Mouse (Mus musculus) CD8-positive naive resting alpha-beta T cell, adult 2 months (primary cell): ENCODE measurements around the gene Pten.
"Not testable (repeated sequence)": the region's sequence is repeated elsewhere in the genome, so short reads cannot be mapped to it uniquely, and the experiment has no call there.

ENCODE experiments used
- DNase-seq, 2 experiments: peaks; one replicate each; pipeline ENCODE4 v3.0.0; 2022; ENCODE audit warnings: low read depth in 2 of 2, low spot score in 2 of 2

Gene Pten

DNA sequence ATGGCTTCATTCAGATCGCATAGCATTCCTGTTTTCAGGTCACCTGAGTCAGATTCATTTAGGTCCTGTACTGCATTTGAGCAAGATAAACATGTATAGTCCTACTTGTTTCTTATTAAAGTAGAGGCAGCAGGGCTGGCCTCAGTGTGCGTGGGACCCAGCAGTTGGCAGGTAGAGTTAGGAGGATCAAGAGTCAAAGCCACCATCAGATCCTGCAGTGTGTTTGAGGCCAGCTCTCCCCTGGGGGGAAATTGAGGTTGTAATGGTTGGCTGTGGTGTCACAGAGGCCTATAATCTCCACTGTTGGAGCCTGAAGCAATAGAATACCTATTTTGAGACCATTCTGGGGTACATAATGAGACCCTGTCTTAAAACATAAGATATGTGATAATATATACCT is 50.3 kb downstream of the Pten start:
- no peak for DNase-seq

GRCm38 (mm10) chr19:32808690-32809089 is 51.4 kb downstream of the Pten start:
- no peak for DNase-seq

- DNase-seq, result no peak
Observed at GRCm38 (mm10) chr19:32809117-32809516, 51.8 kb downstream of the Pten start.

DNA sequence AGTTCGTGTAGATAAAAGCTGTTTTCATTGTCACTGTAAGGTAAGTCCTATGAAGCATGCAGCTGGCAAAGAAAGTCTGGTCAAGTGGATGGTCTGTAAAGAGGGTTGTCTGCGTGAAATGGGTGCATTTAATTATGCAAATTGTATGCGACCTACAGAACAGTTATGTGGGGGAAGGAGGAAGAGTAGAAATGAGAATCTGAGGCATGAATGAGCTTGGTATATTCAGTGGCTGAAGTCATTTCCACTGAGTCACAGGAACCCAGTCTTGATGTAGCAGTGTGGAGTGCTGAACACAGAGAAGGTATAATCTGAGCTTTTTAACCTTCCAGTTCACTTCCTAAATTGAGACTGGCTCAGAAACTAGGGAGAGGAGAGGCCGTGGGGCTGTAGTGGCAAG is 61.5 kb downstream of the Pten start:
- no peak for DNase-seq

DNA sequence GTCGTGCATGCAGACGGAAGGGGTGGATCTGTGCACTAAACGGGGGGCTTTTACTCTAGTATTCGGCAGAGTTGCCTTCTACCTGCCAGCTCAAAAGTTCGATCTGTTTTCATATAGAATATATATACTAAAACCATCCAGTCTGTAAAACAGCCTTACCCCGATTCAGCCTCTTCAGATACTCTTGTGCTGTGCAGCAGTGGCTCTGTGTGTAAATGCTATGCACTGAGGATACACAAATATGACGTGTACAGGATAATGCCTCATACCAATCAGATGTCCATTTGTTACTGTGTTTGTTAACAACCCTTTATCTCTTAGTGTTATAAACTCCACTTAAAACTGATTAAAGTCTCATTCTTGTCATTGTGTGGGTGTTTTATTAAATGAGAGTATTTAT is 65.7 kb downstream of the Pten start:
- not testable (repeated sequence) for DNase-seq

DNA sequence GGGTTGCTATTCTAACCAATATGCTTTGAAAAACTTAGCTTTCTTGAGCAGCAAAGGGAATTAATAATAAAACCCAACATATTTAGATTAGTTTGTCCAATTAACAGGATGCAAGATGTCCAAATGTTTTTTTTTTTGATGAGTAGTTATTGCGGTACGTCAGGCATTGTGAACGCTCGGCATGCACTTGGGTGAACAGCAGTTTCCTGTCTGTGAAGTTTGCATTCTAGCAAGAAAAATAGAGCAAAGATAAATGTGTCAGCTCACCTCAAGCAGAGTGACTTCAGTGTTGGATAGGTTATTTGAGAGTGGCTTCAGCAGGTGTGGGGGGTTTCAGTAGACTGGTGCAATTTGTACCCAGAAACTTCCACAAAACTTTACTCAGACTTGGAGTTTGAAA is 69.3 kb downstream of the Pten start:
- no peak for DNase-seq

GRCm38 (mm10) chr19:32829871-32830270 is 72.6 kb downstream of the Pten start:
- no peak for DNase-seq

DNA sequence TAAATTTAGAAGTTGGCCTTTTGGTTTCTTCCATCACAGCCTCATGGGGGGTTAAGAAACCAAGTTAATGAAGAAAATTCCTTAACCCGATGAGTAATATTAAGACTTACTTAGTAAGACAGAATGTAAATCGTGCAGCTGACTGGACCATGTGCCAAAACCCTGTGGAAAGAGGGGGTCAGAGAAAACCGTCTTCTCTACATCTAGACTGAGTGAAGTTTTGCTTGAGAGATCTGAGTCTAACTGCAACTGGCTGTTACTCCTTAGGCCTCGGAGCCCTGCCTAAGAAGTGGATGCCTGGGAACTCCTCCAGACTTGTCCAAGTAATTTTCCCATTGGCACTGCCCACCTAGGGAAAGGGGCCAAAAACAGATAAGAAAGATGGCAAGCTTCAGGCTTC is 74.0 kb downstream of the Pten start:
- no peak for DNase-seq

DNA sequence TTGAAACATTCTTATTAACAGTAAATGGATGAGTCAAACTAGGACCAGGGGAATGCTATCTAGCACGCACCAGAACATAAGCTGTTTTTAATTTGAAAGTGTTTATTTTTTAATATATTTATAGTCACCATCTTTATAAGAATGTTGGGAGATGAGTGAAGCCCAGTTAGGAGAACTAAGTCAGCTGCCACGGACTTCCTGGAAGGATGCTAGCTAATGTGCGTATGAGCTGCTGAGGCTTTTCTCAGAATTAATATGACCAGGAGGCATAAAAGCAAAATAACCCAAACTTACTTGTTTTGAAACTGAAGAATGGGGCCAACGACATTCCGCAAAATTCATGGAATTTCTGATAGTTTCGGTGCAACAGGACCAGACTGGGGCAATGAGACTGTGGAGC is 83.2 kb downstream of the Pten start:
- DNase-seq, result no peak

DNA sequence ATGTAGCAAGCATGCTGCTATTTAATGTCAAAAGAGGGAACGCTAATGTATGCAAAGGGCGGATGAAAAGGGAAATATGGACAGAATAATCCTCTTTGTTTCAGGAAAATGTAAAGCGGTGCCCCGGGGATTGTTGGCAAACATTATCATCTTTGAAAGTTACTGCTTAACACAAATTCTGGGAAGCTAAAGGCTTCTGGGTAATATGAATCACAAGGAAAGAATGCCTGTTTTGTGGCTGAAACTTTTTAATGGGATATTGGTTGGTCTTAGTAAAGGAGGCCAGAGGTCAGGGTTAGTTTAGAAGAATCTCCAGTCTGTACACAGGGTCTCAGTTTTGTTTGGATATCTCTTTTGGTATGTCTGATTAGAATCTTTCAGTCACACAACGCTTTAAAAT is 87.2 kb downstream of the Pten start:
- no peak for DNase-seq

DNA sequence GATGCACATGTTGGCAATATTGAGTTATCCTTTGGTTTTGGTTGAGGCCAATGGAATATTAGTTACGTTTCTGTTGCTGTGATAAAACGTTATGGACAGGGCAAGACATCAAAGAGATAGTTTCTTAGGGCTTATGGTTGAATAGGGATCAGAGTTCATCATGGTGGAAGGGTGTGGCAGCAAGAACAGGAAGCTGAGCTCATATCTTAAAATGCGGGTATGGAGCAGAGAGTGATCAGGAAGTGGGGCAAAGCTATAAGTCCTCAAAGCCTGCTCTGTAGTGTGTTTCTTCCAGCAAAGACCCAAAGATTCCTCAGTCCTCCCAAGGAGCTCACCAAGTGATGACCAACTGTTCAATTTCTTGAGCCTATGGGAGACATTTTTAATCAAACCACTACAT is 90.7 kb downstream of the Pten start:
- DNase-seq, result no peak

DNA sequence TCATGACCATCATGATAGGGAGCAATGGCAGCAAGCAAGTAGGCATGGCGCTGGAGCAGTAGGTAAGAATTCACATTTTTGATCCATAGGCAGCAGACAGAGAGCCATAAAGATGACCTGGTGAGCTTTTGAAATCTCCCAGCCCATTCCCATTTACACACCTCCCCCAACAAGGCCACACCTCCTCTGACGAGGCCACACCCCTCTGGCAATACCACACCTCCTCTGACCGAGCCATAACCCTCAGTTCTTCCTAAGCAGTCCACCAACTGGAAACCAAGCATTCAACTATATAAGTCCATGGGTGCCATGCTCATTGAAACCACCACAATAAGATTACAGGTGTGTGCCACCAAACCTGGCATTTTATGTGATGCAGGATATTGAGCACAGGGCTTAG is 95.0 kb downstream of the Pten start:
- DNase-seq, result no peak

- DNase-seq, result no peak
Observed at GRCm38 (mm10) chr19:32861675-32862575, 104.6 kb downstream of the Pten start.

- DNase-seq, result no peak
Observed at GRCm38 (mm10) chr19:32866765-32867164, 109.5 kb downstream of the Pten start.

DNA sequence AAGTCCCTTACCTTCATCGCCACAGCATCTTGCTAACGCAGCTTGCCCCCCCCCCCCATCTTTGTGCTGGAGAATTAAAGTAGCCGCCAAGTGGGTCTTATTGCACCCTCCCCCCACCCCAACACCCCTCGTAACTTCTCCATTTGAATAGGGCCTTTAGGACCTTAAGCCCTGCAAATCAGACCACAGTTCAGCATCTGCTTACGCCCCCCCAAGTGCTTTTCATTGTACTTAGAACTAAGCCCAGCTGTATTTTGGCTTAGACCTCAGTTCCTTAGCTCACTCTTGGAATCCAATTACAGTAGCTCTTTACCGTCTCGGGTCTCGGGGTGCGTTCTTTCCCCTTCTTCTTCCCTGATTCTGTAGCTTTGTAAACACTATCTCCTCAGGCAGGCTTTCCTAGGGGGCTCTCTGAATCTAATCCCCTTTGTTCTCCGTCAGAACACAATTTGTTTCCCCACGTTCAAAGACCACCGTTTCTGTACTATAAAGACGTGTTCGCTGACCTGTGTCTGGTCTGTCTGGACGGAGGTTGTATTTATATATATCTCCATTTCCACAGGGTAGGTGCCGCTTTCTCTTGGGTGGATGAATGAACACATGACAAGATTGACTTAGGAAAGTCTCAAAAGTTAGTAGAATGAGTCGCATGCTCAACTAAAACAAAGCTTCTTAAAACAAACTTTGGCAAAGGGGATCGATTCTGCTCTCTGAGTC is 110.0 kb downstream of the Pten start:
- no peak for DNase-seq

- no peak for DNase-seq
Observed at GRCm38 (mm10) chr19:32868560-32868959, 111.3 kb downstream of the Pten start.

- peak; percentile 2 for DNase-seq
Observed at GRCm38 (mm10) chr19:32869053-32869680, 111.9 kb downstream of the Pten start.

- no peak for DNase-seq
Observed at GRCm38 (mm10) chr19:32873904-32874637, 116.8 kb downstream of the Pten start.
